Mouse (Mus musculus) liver, embryonic 12.5 days (tissue): ENCODE measurements around the gene Ttpal. TPM values are rescaled to one million over a fixed set of nuclear protein-coding genes. Genes with fewer than 3 reads are reported as not detected.

ENCODE experiments used
- polyA plus RNA-seq: library from polyadenylated mRNA; unstranded; fragments of >200 nt; fragmentation: Nextera tagmentation; extraction: Ambion mirVana; gene quantifications from 2 replicates; pipeline ENCODE4 v1.2.1, GENCODE M21; 2016

The Ttpal gene
- polyA plus RNA-seq, 1 experiment from 2014 or later, result 18.2 TPM

Other genes starting within 250 kb of the Ttpal start
- 0.12 and 0.16 TPM in 2 replicates for gene Jph2, start 204.3 kb upstream of the Ttpal start, polyA plus RNA-seq
- gene Oser1, start 177.6 kb upstream of the Ttpal start, polyA plus RNA-seq, result 41.3 and 43.0 TPM in 2 replicates
- gene Gdap1l1, start 163.8 kb upstream of the Ttpal start, polyA plus RNA-seq, result 0.19 and 0.36 TPM in 2 replicates
- gene Fitm2, start 129.7 kb upstream of the Ttpal start, polyA plus RNA-seq, result 6.7 and 7.0 TPM in 2 replicates
- gene R3hdml, start 110.0 kb upstream of the Ttpal start, polyA plus RNA-seq, result not detected in 2 replicates
- 15.1 and 15.4 TPM in 2 replicates for gene Hnf4a, start 95.5 kb upstream of the Ttpal start, polyA plus RNA-seq
- gene Serinc3, start 42.8 kb downstream of the Ttpal start, polyA plus RNA-seq, result 127 and 132 TPM in 2 replicates
- gene Pkig, start 56.1 kb downstream of the Ttpal start, polyA plus RNA-seq, result 133 and 134 TPM in 2 replicates
- 6.6 and 6.7 TPM in 2 replicates for gene Ada, start 147.9 kb downstream of the Ttpal start, polyA plus RNA-seq
- gene Ccn5, start 218.5 kb downstream of the Ttpal start, polyA plus RNA-seq, result 0.14 and 0.15 TPM in 2 replicates